Mouse (Mus musculus) midbrain, embryonic 12.5 days (tissue): ENCODE measurements around the gene Bace1. TPM values are rescaled to one million over a fixed set of nuclear protein-coding genes. Genes with fewer than 3 reads are reported as not detected.
A peak's percentile ranks its signal among the peaks of the same experiment; 100 is the strongest.

Experiments used
- ATAC-seq: fragments of 200-750 bp; cut with Nextera tagmentation; 2 replicates; pipeline ENCODE4 v1.8.0; 2017; ENCODE audit warnings: low read depth, moderate TSS enrichment, moderate library complexity; ENCODE audit not compliant: low FRiP score
- H3K27ac ChIP-seq: fragments of 300-500 bp; sonication (generic); replicated peaks from 2 replicates; pipeline ENCODE4 v1.5.1; 2016; ENCODE audit warnings: mild to moderate bottlenecking
- H3K27me3 ChIP-seq: fragments of 300-500 bp; sonication (generic); 2 replicates; pipeline ENCODE4 v1.6.1; 2016; ENCODE audit warnings: mild to moderate bottlenecking
- H3K36me3 ChIP-seq: fragments of 300-500 bp; sonication (generic); 2 replicates; pipeline ENCODE4 v1.6.1; 2016
- H3K4me1 ChIP-seq: fragments of 300-500 bp; sonication (generic); 2 replicates; pipeline ENCODE4 v1.6.1; 2016
- H3K4me2 ChIP-seq: fragments of 300-500 bp; sonication (generic); replicated peaks from 2 replicates; pipeline ENCODE4 v1.6.1; 2016; ENCODE audit warnings: mild to moderate bottlenecking, moderate library complexity
- H3K4me3 ChIP-seq: fragments of 300-500 bp; sonication (generic); 2 replicates; pipeline ENCODE4 v1.5.1; 2016; ENCODE audit warnings: mild to moderate bottlenecking
- H3K9ac ChIP-seq: fragments of 300-500 bp; sonication (generic); replicated peaks from 2 replicates; pipeline ENCODE4 v1.6.1; 2016; ENCODE audit warnings: mild to moderate bottlenecking, moderate library complexity
- H3K9me3 ChIP-seq: fragments of 300-500 bp; sonication (generic); 2 replicates; pipeline ENCODE4 v1.6.1; 2016; ENCODE audit warnings: mild to moderate bottlenecking
- WGBS: fragments of 180-500 bp; shearing (Covaris S2); methylation state at CpG from one replicate; pipeline ENCODE4 v1.1.7; 2016; 5-methylcytosine and 5-hydroxymethylcytosine counted together
- polyA plus RNA-seq: library from polyadenylated mRNA; unstranded; fragments of >200 nt; fragmentation: Nextera tagmentation; extraction: Ambion mirVana; gene quantifications from 2 replicates; pipeline ENCODE4 v1.2.1, GENCODE M21; 2016

Gene Bace1
- polyA plus RNA-seq, 1 experiment from 2014 or later, result 37.7 TPM

GRCm38 (mm10) chr9:45851330-45851729 is 12.9 kb downstream of the Bace1 start:
- Histone ChIP-seq H3K4me2 (no peak overlapping the region), H3K9ac (no peak overlapping the region), H3K4me1 (no peaks in the 10 kb centered on the region), H3K27me3 (no peaks in the 10 kb centered on the region), H3K9me3 (no peaks in the 10 kb centered on the region), H3K4me3 (no peak overlapping the region), H3K36me3 (peaks cover 23% of the 10 kb centered on the region), H3K27ac (no peak overlapping the region)
- no peak for ATAC-seq
- WGBS, result 65% methylated on average over 5 of the region's 5 CpGs

GRCm38 (mm10) chr9:45851776-45852175 is 13.4 kb downstream of the Bace1 start:
- H3K4me1 ChIP-seq, result no peaks in the 10 kb centered on the region
- WGBS, result 92% methylated on average over 2 of the region's 2 CpGs
- H3K27me3 ChIP-seq, result no peaks in the 10 kb centered on the region
- no peak for ATAC-seq
- H3K27ac ChIP-seq, result no peak overlapping the region
- no peak overlapping the region for H3K9ac ChIP-seq
- H3K9me3 ChIP-seq, result no peaks in the 10 kb centered on the region
- no peak overlapping the region for H3K4me3 ChIP-seq
- no peak overlapping the region for H3K4me2 ChIP-seq
- peaks cover 23% of the 10 kb centered on the region for H3K36me3 ChIP-seq

GRCm38 (mm10) chr9:45853695-45854094 is 15.3 kb downstream of the Bace1 start:
- no peak overlapping the region for H3K27ac ChIP-seq
- H3K9me3 ChIP-seq, result no peaks in the 10 kb centered on the region
- no peak overlapping the region for H3K4me2 ChIP-seq
- no peak overlapping the region for H3K9ac ChIP-seq
- H3K4me3 ChIP-seq, result no peak overlapping the region
- no peaks in the 10 kb centered on the region for H3K4me1 ChIP-seq
- ATAC-seq, result no peak
- 92% methylated on average over 2 of the region's 2 CpGs for WGBS
- peaks cover 43% of the 10 kb centered on the region for H3K36me3 ChIP-seq
- no peaks in the 10 kb centered on the region for H3K27me3 ChIP-seq

GRCm38 (mm10) chr9:45854136-45854535 is 15.8 kb downstream of the Bace1 start:
- H3K4me2 ChIP-seq, result no peak overlapping the region
- H3K4me1 ChIP-seq, result no peaks in the 10 kb centered on the region
- H3K27ac ChIP-seq, result no peak overlapping the region
- no peaks in the 10 kb centered on the region for H3K9me3 ChIP-seq
- no peak overlapping the region for H3K9ac ChIP-seq
- WGBS, result 89% methylated on average over 1 of the region's 1 CpGs
- no peaks in the 10 kb centered on the region for H3K27me3 ChIP-seq
- no peak overlapping the region for H3K4me3 ChIP-seq
- no peak for ATAC-seq
- peaks cover 47% of the 10 kb centered on the region for H3K36me3 ChIP-seq

GRCm38 (mm10) chr9:45859364-45859763 is 21.0 kb downstream of the Bace1 start:
- Histone ChIP-seq H3K36me3 (peaks cover 92% of the 10 kb centered on the region), H3K9me3 (no peaks in the 10 kb centered on the region)
- no peak for ATAC-seq

GRCm38 (mm10) chr9:45861813-45862212 is 23.4 kb downstream of the Bace1 start:
- H3K4me1 ChIP-seq, result no peaks in the 10 kb centered on the region
- H3K27ac ChIP-seq, result no peak overlapping the region
- no peak overlapping the region for H3K4me2 ChIP-seq
- H3K9me3 ChIP-seq, result no peaks in the 10 kb centered on the region
- no peak overlapping the region for H3K9ac ChIP-seq
- H3K36me3 ChIP-seq, result peaks cover 94% of the 10 kb centered on the region
- H3K27me3 ChIP-seq, result no peaks in the 10 kb centered on the region
- 91% methylated on average over 7 of the region's 7 CpGs for WGBS
- no peak overlapping the region for H3K4me3 ChIP-seq
- ATAC-seq, result no peak

More at GRCm38 (mm10) chr9:45859364-45859763, 21.0 kb downstream of the Bace1 start:
- Histone ChIP-seq H3K4me1 (no peaks in the 10 kb centered on the region), H3K4me3 (no peak overlapping the region), H3K9ac (no peak overlapping the region), H3K27ac (no peak overlapping the region), H3K27me3 (no peaks in the 10 kb centered on the region), H3K4me2 (no peak overlapping the region)
- 93% methylated on average over 10 of the region's 10 CpGs for WGBS

GRCm38 (mm10) chr9:45869181-45869580 is 30.8 kb downstream of the Bace1 start:
- H3K27ac ChIP-seq, result no peak overlapping the region
- H3K4me2 ChIP-seq, result no peak overlapping the region
- H3K9me3 ChIP-seq, result no peaks in the 10 kb centered on the region
- no peaks in the 10 kb centered on the region for H3K27me3 ChIP-seq
- H3K4me1 ChIP-seq, result no peaks in the 10 kb centered on the region
- peaks cover 88% of the 10 kb centered on the region for H3K36me3 ChIP-seq
- H3K9ac ChIP-seq, result no peak overlapping the region
- WGBS, result 95% methylated on average over 3 of the region's 3 CpGs
- no peak overlapping the region for H3K4me3 ChIP-seq
- ATAC-seq, result no peak

GRCm38 (mm10) chr9:45870265-45870664 is 31.9 kb downstream of the Bace1 start:
- H3K4me2 ChIP-seq, result no peak overlapping the region
- H3K27ac ChIP-seq, result no peak overlapping the region
- H3K27me3 ChIP-seq, result no peaks in the 10 kb centered on the region
- H3K36me3 ChIP-seq, result peaks cover 81% of the 10 kb centered on the region
- no peak for ATAC-seq
- no peaks in the 10 kb centered on the region for H3K9me3 ChIP-seq
- WGBS, result 96% methylated on average over 3 of the region's 3 CpGs
- H3K9ac ChIP-seq, result no peak overlapping the region
- no peaks in the 10 kb centered on the region for H3K4me1 ChIP-seq
- no peak overlapping the region for H3K4me3 ChIP-seq

GRCm38 (mm10) chr9:45877928-45878327 is 39.5 kb downstream of the Bace1 start:
- no peak overlapping the region for H3K9ac ChIP-seq
- no peak for ATAC-seq
- H3K27ac ChIP-seq, result no peak overlapping the region
- H3K9me3 ChIP-seq, result no peaks in the 10 kb centered on the region
- whole genome bisulfite sequencing, result 79% methylated on average over 2 of the region's 2 CpGs
- peaks cover 71% of the 10 kb centered on the region for H3K36me3 ChIP-seq
- no peak overlapping the region for H3K4me3 ChIP-seq
- H3K4me1 ChIP-seq, result no peaks in the 10 kb centered on the region
- no peaks in the 10 kb centered on the region for H3K27me3 ChIP-seq
- no peak overlapping the region for H3K4me2 ChIP-seq

GRCm38 (mm10) chr9:45893681-45894080 is 55.3 kb downstream of the Bace1 start:
- no peaks in the 10 kb centered on the region for H3K9me3 ChIP-seq
- no peak overlapping the region for H3K4me3 ChIP-seq
- H3K9ac ChIP-seq, result no peak overlapping the region
- peaks cover 91% of the 10 kb centered on the region for H3K36me3 ChIP-seq
- ATAC-seq, result no peak
- no peaks in the 10 kb centered on the region for H3K27me3 ChIP-seq
- no peaks in the 10 kb centered on the region for H3K4me1 ChIP-seq
- no peak overlapping the region for H3K4me2 ChIP-seq
- H3K27ac ChIP-seq, result no peak overlapping the region

- no peaks in the 10 kb centered on the region for H3K27me3 ChIP-seq
- no peak for ATAC-seq
- peak overlapping the region; percentile 95; the same call in 1 of the 2 replicates for H3K9ac ChIP-seq
- H3K4me3 ChIP-seq, result peak overlapping the region; percentile 95
- H3K9me3 ChIP-seq, result no peaks in the 10 kb centered on the region
- peak overlapping the region; percentile 77 for H3K4me2 ChIP-seq
- peaks cover 27% of the 10 kb centered on the region for H3K4me1 ChIP-seq
- H3K27ac ChIP-seq, result no peak overlapping the region
- H3K36me3 ChIP-seq, result peaks cover 37% of the 10 kb centered on the region
- 64% methylated on average over 4 of the region's 4 CpGs for WGBS
Measured at GRCm38 (mm10) chr9:45905196-45905595, 66.8 kb downstream of the Bace1 start.

GRCm38 (mm10) chr9:45905811-45906237 is 67.4 kb downstream of the Bace1 start:
- Histone ChIP-seq H3K27ac (peak overlapping the region; percentile 95), H3K9me3 (no peaks in the 10 kb centered on the region), H3K9ac (peak overlapping the region; percentile 95), H3K4me2 (peak overlapping the region; percentile 77), H3K27me3 (no peaks in the 10 kb centered on the region), H3K4me1 (peaks cover 27% of the 10 kb centered on the region), H3K36me3 (peaks cover 40% of the 10 kb centered on the region), H3K4me3 (peak overlapping the region; percentile 95)
- 0% methylated on average over 22 of the region's 27 CpGs for WGBS
- ATAC-seq, result peak; percentile 69

GRCm38 (mm10) chr9:45906355-45907077 is 68.1 kb downstream of the Bace1 start, which contains the start of the genes Pcsk7 and Rnf214:
Gene Pcsk7, plus strand, starts transcription at chr9:45906497.
Gene Rnf214, minus strand, starts transcription at chr9:45906911.
- Histone ChIP-seq H3K9ac (peak within 1 kb of the TSS; percentile 95), H3K36me3 (peaks cover 46% of the 10 kb centered on the region)
- ATAC-seq, result peak; percentile 92

More at GRCm38 (mm10) chr9:45906355-45907077, 68.1 kb downstream of the Bace1 start, which contains the start of the genes Pcsk7 and Rnf214:
- peak within 1 kb of the TSS; percentile 95 for H3K27ac ChIP-seq
- no peaks in the 10 kb centered on the region for H3K9me3 ChIP-seq
- peak within 1 kb of the TSS; percentile 95 for H3K4me3 ChIP-seq
- H3K4me2 ChIP-seq, result peak within 1 kb of the TSS; percentile 77
- no peaks in the 10 kb centered on the region for H3K27me3 ChIP-seq
- peaks cover 27% of the 10 kb centered on the region for H3K4me1 ChIP-seq
- under 1% methylated on average over 68 of the region's 80 CpGs for WGBS
